Mouse (Mus musculus) heart, adult 11 months (tissue): ENCODE results near the gene Plekhb1.
A peak's percentile ranks its signal among the peaks of the same experiment; 100 is the strongest.

Source experiments
- DNase-seq: peaks from one replicate; pipeline ENCODE4 v3.0.0; 2022

The Plekhb1 gene

DNA sequence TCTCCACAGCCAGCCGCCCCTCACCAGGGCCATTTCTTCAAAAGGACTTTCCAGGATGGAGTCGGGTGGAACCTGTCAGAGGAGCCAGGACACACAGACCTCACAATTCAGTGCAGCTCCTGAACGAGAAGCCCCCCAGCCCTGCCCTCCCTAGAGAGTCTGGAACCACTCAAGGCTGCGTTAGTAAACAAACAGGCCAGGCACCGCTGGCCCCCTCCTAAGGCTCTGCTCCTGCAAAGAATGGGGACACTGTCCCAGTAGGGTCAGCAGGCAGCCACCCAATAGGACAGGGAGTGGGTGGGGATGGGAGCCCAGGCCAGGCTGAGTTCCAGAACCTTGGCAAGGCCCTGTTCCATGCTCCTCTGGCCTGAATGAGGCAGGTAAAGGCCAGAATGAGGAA, 5.5 kb downstream of the Plekhb1 start:
- peak; percentile 89 for DNase-seq

DNA sequence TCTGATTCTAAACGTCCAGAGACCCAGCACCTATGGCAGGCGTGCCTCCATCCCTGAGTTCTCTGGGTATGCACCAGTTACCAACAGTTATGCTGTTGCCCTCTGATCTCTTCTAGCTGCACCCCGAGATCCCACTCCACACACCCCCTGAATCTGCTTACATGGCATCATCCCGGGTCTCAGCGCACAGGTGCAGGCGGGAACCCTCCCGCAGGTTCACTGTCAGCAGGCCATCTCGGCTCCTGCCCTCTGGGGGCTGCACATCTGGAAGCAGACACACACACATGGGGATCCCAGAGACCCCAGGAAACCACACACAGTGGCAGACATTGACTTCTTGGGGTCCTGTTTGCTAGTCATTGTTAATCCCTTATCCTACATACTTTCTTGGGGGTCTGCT, 7.8 kb downstream of the Plekhb1 start:
- DNase-seq: peak; percentile 88

DNA sequence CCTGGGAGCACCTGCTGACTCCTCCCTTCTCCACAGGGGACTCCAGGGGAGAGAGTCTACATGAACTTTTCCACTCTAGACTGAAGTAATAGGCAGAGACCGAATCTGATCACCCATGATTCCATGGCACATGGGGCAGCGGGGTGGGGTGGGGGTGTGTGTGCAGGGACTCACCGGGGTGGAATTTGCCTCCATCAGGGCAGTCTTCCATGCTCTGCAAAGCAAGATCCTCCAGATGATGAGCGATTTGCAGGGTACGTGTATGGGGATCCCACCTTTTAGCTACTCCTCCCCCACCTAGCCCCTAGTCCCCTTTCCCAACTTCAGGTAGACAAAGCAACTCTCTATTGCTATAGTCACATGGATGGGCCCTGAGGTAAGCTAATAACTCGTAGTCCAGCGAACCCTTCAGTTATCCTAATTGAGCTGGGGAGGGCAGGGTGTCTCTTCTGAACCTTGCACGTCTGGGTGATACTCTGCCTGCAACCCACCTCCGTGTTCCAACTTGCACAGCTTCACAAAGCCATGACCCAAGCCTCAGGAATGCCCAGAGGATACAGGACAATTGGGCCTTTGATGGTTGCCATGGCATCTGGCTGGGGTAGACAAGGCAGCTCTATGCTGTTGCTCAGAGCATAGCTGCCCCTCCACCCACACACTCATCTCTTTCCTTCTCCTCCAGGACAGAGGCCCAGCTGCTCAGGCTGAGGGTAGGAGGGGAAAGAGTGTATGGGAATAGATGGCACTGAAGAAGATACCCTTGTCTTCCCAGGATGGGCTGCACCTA, 8.5 kb downstream of the Plekhb1 start:
- DNase-seq: peak; percentile 80

DNA sequence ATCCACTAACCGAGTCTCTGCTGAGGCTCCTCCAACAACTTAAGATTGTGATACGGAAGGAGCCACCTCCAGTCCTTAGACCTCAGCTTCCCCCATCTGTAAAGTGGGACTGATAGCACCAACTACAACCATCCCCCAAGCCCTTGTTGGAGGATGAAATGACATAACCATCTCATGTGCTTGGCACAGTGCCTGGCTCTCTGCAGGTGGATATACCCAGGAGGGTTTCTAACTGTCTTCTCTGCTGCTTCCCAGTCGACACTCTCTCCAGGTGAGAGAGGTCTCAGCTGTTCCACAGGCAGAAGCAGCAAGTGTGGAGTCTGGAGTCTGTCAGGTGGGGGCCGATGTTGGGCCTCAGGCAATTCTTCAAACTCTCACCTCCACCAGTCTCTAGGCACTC, 11.2 kb downstream of the Plekhb1 start:
- DNase-seq: peak; percentile 78

DNA sequence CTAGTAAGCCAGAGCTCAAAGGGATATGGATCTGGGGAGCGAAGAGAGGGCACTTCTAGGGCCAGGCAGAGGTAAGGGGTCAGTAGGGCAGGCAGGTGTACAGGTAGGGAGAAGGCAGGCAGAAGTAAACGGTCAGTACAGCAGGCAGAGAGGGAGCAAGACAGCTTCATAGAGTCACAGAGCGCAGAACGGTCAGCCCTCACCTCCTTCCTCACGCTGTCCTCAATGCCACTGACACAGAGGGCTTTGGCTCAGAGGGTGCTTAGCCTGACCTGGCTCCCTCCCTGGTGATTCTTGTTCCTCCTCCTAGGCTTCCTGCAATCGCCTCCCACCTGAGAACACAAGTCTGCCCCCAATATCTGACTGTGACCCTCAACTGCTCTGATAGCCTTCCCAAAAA, 11.8 kb downstream of the Plekhb1 start:
- DNase-seq: peak; percentile 86

DNA sequence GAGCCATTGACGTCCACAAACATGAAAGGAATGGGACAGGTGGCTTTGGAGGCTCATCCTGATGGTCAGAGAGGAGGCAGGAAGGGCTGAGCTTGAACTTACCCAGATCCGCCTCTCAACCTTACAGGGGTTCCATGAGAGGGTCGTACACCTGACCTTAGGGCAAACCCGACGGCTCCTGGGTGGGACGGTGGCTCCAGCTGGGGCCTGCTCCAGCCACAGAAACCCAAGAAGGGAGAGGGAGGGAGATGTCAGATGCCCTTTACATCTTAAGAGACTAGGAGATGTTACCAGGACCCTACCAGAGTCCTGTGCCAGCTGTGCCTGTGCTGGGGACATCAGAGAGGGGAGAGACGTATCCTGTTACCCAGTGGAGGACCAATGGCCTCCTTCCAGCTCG, 12.4 kb downstream of the Plekhb1 start:
- DNase-seq: peak; percentile 83

DNA sequence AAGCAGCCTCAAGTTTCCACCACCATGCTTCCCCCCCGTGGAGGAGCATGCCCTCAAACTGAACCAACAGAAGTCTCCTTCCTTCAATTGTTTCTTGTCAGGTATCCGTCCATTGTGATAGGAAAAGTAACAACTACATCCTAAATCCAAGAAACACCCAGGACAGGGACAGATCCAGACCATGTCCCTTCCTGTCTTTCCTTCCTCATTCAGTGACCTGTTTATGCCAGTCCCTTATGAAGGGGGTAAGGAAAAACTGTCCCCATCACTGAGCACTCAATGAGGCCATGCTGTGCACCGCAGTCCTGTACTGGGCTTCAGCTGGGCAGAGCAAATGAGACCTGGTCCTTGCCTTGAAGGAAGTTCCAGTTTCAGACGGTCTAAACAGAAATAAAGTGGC, 13.1 kb downstream of the Plekhb1 start:
- DNase-seq: no peak

DNA sequence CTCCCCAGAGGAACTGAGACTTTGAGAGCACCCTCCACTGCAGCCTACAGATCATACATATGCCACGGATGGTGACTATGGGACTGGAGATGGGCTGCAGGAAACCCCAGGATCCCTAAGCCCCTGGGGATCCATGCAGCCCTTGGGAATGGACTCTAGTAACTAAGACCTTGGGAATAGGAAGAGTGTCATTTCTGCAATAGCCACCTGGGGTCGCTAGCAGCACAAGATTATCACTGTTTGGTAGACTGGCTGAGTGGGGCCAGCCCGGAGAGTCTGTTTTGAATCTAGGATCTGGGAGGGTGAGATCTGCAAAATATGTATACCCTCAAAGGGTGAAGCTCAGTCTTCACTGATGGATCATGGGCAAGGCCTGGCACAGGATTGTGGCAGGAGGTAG, 17.1 kb downstream of the Plekhb1 start:
- peak; percentile 94 for DNase-seq

DNA sequence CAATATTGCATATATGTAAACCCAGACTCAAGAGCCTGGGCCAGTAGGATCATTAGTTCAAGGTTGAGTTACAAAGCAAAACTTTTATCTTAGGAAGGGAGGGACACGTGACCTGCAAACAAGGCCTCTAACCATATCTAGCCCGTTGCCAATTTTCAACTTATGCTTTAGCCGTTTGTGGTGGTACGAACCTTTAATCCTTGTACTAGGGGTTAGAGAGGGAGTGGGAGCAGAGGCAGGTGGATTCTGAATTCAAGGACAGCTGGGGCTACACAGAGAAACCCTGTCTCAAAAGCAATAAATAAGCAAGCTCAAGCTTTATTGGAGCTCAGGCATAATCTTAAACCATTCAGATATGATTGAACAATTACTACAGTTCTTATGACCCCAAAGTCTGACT, 19.8 kb downstream of the Plekhb1 start:
- DNase-seq: peak; percentile 70

DNA sequence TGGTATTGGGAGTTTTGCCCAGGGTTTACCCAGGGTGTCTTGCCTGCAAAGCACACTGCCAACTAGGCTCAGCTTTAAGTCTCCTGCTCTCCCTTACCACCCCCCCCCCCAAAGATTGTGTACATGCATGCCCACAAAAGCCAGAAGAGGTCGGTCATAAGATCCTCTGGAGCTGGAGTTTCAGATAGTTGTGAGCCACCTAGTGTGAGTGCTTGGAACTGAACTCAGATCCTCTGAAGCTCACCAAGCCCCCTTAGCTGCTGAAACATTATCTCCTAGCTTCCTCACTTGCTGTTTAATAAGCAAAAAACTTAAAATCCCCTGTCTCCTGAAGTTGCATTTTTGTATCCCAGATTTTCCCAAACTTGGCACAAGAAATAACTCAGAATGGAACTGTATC, 24.6 kb downstream of the Plekhb1 start:
- DNase-seq: peak; percentile 50

DNA sequence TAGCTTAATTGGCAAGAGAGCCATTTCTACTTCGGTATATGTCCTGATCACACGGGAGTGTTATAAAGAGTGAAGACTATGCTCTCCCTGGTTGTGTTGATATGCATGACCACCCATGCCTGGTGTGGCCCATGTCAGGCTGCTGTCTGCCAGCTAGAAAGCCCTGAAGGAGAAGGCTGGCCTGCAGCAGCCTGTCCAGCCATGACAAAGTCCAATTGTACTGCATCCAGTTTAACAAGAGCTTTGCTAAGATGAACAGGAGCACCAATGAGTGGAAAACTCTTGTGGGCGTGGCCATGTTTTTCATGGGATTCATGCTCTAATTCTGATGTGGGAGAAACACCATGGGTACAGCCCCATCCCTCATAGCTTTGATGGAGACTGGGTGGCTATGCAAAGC, 37.7 kb downstream of the Plekhb1 start:
- DNase-seq: peak; percentile 71

DNA sequence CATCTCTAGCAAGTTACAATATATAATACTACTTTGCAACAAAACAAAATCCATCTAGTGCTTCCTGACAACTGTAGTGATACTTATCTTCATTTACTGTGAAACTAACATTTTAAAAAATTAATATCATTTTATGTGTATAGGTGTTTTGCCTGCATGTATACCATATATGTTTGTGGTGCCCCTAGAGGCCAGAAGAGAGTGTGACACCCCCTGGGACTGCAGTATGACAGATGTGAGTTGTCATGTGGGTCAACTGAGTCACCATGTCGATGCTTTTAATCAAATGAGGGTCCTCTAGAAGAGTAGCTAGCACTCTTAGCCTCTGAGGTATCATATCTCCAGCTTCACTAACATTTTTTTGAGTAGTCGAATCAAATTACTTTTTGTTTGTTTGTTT, 39.9 kb downstream of the Plekhb1 start:
- no peak for DNase-seq

DNA sequence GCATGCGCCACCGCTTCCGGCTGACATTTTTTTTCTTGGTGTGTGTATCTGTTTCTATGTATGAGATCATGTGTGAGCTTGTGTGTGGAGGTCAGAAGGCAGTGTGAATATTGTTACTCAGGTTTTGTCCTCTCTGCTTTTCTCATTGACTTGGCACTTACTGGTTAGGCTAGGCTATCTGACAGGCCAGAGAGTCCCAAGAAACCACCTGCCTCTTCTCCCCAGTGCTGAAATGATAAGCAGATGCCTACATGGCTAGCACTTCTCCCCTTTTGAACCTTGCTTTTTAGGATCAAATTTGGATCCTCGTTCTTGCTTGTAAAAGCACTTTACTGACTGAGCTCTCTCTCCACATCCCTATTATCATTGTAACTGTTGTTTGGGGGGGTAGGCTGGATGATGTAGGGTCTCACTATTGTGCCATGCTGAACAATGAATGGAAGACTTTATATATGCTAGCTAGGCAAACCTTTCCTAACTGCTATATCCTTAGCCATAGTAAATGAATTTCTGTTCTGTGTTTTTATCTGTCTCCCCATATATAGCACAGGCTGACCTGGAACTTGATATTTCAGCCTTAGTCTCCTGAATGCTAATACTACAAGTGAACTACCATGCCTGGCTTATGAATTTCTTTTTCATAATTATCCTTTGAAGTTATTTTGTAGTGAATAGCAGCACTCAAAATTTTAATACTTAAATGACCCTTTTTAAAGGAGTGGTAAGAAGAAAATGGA, 45.9 kb downstream of the Plekhb1 start:
- DNase-seq: no peak

DNA sequence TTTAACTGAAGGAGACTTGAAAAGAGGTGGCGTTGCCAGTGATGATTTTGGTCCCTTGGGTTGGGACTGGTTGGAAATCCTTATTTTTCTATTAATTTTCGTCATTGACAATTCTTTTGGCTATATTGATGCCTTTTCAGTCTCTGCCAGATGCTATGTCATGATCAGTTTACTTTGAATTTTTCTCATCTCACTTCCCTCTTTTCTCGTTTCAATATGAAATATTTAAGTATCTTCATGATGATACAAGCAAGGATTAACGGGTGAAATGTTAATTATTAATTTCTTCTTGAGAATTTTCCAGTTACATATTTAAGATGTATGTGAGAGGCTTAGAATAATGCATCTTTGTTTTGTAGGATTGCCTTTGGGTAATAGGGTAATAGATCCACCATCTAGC, 53.3 kb downstream of the Plekhb1 start:
- DNase-seq: no peak

DNA sequence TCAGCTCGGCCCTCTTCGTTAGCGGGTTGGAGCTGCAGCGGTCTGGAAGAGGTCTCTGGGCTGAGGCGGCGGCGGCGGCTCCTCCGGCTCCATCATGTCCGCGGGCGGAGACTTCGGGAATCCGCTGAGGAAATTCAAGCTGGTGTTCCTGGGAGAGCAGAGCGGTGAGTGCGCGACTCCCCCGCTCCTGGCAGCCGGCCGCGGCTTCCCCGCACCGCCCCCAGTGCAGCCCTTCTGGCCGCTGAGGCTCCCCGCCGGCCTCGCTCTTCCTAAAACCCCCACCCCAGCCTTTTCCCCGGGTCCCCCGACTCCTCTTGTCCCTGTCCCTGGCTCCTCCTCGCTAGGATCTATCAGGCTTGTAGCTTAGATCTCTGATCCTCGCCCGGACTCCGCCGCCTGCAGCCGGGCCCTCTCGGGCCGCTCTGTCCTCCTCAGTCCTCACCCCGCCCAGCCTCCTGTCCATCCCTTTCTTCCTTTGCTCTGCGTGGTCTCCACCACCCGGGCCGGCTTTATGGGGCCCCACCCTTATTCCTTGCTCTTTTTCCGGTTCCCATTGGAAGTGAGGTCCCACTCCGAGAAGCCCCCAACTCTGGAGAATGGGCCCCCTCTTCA, 54.0 kb downstream of the Plekhb1 start, which contains the start of gene Mrpl48:
Mrpl48 (minus strand) TSS at position 172 of the 612 bp plus-strand sequence.
- DNase-seq: peak; percentile 97

DNA sequence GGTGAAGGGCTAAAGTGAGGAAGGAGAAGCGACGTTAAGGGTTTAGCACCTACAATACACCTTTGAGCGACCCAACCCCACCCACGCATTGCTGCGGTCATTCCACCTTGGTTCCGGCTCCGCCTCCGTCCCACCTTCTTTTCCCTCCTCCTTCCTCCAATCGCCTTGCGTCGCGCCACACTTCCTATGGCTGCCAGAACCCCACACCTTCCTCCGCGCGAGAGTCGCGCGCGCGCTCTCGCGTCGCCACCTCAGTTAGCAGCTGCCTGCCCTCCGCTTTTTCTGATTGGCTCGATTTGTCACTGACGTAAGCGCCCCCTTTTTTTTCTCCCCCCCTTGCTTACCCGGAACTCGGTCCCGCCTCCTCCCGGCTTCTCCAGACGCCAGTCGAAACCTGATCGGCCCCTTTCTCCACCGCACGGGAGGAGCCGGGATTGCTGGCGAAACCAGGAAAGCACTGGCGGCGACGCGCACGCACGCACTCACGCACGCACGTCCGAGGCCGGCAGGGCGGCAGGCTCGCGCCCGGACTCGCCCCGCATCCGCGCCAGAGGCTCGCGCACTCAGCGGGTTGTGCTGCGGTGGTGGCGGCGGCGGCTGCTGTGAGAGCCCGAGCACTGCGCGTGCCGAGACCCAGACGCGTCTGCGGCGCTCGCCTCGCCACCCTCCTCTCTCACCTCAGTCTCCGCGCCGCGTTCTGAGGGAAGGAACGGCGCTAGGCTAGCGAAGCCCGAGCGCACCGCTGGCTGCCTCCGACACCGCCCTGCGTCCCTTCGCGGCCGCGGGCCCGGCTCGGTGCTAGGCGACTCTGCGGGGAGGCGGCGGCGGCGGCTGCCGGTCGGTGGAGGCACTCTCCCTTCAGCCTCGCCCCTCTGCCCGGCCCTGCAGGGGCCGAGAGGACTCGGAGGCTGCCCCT, 54.7 kb downstream of the Plekhb1 start, which contains the start of gene Rab6a:
Rab6a (plus strand) TSS at position 197 of the 916 bp plus-strand sequence.
- DNase-seq: peak; percentile 100

DNA sequence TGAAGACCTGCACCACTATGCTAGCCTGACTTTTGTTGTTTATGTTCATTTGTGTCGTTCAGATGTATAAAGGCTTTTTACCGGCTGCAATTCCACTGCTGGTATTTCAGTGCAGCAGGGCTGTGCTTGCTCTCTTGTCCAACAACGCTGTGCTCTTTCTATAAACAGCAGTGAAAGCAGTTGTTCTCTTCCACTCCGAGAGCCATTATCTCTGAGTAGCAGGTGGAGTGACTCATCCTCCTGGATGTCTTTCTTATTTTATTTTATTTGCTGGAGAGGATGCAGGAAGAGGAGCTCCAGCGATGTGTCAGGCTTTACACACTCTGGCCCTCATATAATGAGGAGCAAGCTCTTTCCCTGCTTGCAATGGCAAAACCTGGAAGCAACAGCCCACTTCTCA, 62.0 kb downstream of the Plekhb1 start:
- DNase-seq: no peak

DNA sequence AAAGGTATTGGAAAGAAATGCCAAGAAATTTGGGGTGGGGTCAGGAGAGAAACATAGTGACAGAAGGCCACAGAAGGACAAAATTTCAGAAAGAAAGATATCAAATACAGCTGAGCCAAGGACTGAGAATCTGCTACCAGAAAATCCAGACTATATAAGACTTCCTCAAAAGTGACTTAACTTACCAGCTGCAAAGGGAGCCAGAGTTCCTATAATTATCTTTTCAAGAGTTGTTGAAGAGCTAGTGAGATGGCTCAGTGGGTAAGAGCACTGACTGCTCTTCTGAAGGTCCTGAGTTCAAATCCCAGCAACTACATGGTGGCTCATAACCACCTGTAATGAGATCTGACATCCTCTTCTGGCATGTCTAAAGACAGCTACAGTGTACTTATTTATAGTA, 68.9 kb downstream of the Plekhb1 start:
- no peak for DNase-seq
